8 mouse cellular contexts compared by ENCODE assay signal in genomic region chr2:4717769-4718661, GRCm38 (mm10). TPM values are rescaled to one million over a fixed set of nuclear protein-coding genes. Genes with fewer than 3 reads are reported as not detected.
DNase-seq lines count a peak whose midpoint lies in the region; ATAC-seq and TF ChIP-seq lines count a peak whose summit lies in the region.

Bend7 (plus strand) TSS chr2:4717831.

- no peak within 1 kb of the TSS for H3K27ac ChIP-seq in ES-E14 (ENCODE audit: insufficient read depth, low read depth, low read length, poor library complexity, severe bottlenecking)
- no peak within 1 kb of the TSS for H3K27ac ChIP-seq in forebrain, embryonic 11.5 days (ENCODE audit: low read depth, low read length)
- peak within 1 kb of the TSS; percentile 42 for H3K27ac ChIP-seq in stomach, embryonic 16.5 days (ENCODE audit: low read length)

- H3K4me1 ChIP-seq in ES-E14 (ENCODE audit: control insufficient read depth in 2 of 2, insufficient read depth in 2 of 2, low read length in 2 of 2, poor library complexity in 1 of 2) = peaks cover 0 to 4% of the 10 kb centered on the region in 2 experiments; a peak in 2 of 4 replicates
- peaks cover 3% of the 10 kb centered on the region; the same call in 1 of the 2 replicates for H3K4me1 ChIP-seq in forebrain, embryonic 11.5 days (replicated peaks; ENCODE audit: control insufficient read depth, insufficient read depth, low read length)
- H3K4me1 ChIP-seq in stomach, embryonic 16.5 days (ENCODE audit: control insufficient read depth, insufficient read depth, low read length) = peaks cover 3% of the 10 kb centered on the region; the same call in 1 of the 2 replicates

- no peaks in the 10 kb centered on the region for H3K9me3 ChIP-seq in ES-E14 (ENCODE audit: control insufficient read depth, insufficient read depth, low read depth, low read length)
- no peaks in the 10 kb centered on the region for H3K9me3 ChIP-seq in forebrain, embryonic 11.5 days (ENCODE audit: control insufficient read depth, low read length)
- no peaks in the 10 kb centered on the region for H3K9me3 ChIP-seq in stomach, embryonic 16.5 days (replicated peaks; ENCODE audit: control insufficient read depth, low read length)

- H3K9ac ChIP-seq in ES-E14 (ENCODE audit: insufficient read depth, low read depth, low read length, poor library complexity, severe bottlenecking) = peak within 1 kb of the TSS; percentile 87
- peak within 1 kb of the TSS; percentile 78 for H3K9ac ChIP-seq in forebrain, embryonic 11.5 days (ENCODE audit: low read length)
- peak within 1 kb of the TSS; percentile 81 for H3K9ac ChIP-seq in stomach, embryonic 16.5 days (ENCODE audit: low read length)

- 0% methylated on average over 112 of the region's 124 CpGs for WGBS in forebrain, embryonic 11.5 days
- under 1% methylated on average over 106 of the region's 124 CpGs for WGBS in stomach, embryonic 16.5 days

- no peaks in the 10 kb centered on the region for H3K36me3 ChIP-seq in ES-E14 (ENCODE audit: control insufficient read depth, insufficient read depth, low read length, poor library complexity, severe bottlenecking)
- H3K36me3 ChIP-seq in forebrain, embryonic 11.5 days (ENCODE audit: control insufficient read depth, insufficient read depth, low read length) = no peaks in the 10 kb centered on the region
- H3K36me3 ChIP-seq in stomach, embryonic 16.5 days (ENCODE audit: control insufficient read depth, insufficient read depth, low read length) = no peaks in the 10 kb centered on the region

- intact Hi-C loops in left cerebral cortex, postnatal 25 days (cut with DNase I) = no loop called here

- peak within 1 kb of the TSS; percentile 89 for H3K4me2 ChIP-seq in forebrain, embryonic 11.5 days (ENCODE audit: low read depth, low read length, severe bottlenecking)
- H3K4me2 ChIP-seq in stomach, embryonic 16.5 days (ENCODE audit: low read depth, low read length) = peak within 1 kb of the TSS; percentile 87

- in situ Hi-C loops in ES-E14 (cut with MboI; ENCODE audit: low sequenced_read_pairs in 2 of 2, unreplicated experiment in 2 of 2) = no loop called here

- peaks cover 4% of the 10 kb centered on the region; the same call in 1 of the 2 replicates for H3K27me3 ChIP-seq in forebrain, embryonic 11.5 days (ENCODE audit: control insufficient read depth, insufficient read depth, low read length)
- no peaks in the 10 kb centered on the region for H3K27me3 ChIP-seq in stomach, embryonic 16.5 days (ENCODE audit: control insufficient read depth, insufficient read depth, low read length)

- DNase-seq in ES-E14 (ENCODE audit: low read depth, low spot score) = no peak
- peak; percentile 56 to 70 for DNase-seq in adrenal gland, postnatal 36 days
- peak; percentile 75 for DNase-seq in forebrain, embryonic 11.5 days (ENCODE audit: low spot score)
- peak; percentile 40 for DNase-seq in heart, postnatal 4 days
- peak; percentile 7 to 8 for DNase-seq in left cerebral cortex, postnatal 25 days (ENCODE audit: low spot score in 2 of 2)
- no peak for DNase-seq in spleen, adult 12 weeks (ENCODE audit: low spot score)

- peak; percentile 75 for ATAC-seq in forebrain, embryonic 11.5 days (replicated peaks; ENCODE audit: low FRiP score)
- ATAC-seq in megakaryocyte progenitor cell, adult 5-6 weeks (replicated peaks; ENCODE audit: poor library complexity) = peak; percentile 26; the same call in 1 of the 2 replicates
- ATAC-seq in stomach, embryonic 16.5 days (ENCODE audit: insufficient read depth, low FRiP score) = peak; percentile 89

- H3K4me3 ChIP-seq in ES-E14 (ENCODE audit: insufficient read depth in 1 of 2, low read depth in 1 of 2, low read length in 2 of 2, poor library complexity in 1 of 2, severe bottlenecking in 1 of 2) = peak within 1 kb of the TSS; percentile 81 to 93
- H3K4me3 ChIP-seq in forebrain, embryonic 11.5 days (ENCODE audit: low read depth, low read length) = peak within 1 kb of the TSS; percentile 76
- peak within 1 kb of the TSS; percentile 72 for H3K4me3 ChIP-seq in stomach, embryonic 16.5 days (replicated peaks; ENCODE audit: low read length)

TF ChIP-seq in ES-E14, 5 proteins besides CTCF, POLR2A, EP300 and RAD21:
- TF ChIP-seq HCFC1 (IDR thresholded peaks at IDR 0.05; ENCODE audit: borderline replicate concordance, insufficient read depth, low read length) (0 out of 2 replicates have a peak, but pooled peaks have one; percentile 33), MAFK (IDR thresholded peaks at IDR 0.05; ENCODE audit: insufficient read depth, low read depth, low read length) (no peak)
TF ChIP-seq in ES-E14: peak in this region for 1.

RNA-seq across cellular contexts. Expression of gene Bend7, which starts in this region (rescaled TPM):
- total RNA-seq in ES-E14 (2012; rRNA removed) = 1.2 and 2.0 TPM in 2 replicates
- total RNA-seq in adrenal gland, postnatal 36 days (2021) = 10 to 100 TPM; 19.0 to 20.0 TPM
- polyA plus RNA-seq in forebrain, embryonic 11.5 days (2014; fragmentation: Nextera tagmentation; extraction: Ambion mirVana) = 2.4 and 3.4 TPM in 2 replicates
- 1 to 10 TPM; 5.8 to 6.0 TPM for total RNA-seq in heart, postnatal 4 days (2021)
- total RNA-seq in left cerebral cortex, postnatal 25 days (2021) = 1 to 10 TPM; 2.5 to 3.5 TPM
- total RNA-seq in megakaryocyte progenitor cell, adult 5-6 weeks (2015) = 0.59 and 0.64 TPM in 2 replicates
- total RNA-seq in megakaryocyte progenitor cell, adult 5-6 weeks (2017) = 0.10 TPM in 1 of 2 replicates, not detected in the other
- polyA plus RNA-seq in stomach, embryonic 16.5 days (2015; fragmentation: Nextera tagmentation; extraction: Ambion mirVana) = 2.9 and 3.6 TPM in 2 replicates

Comparison
In these comparisons a context has a peak if more than half of its experiments do, and no peak if none do; other contexts are left out.
1. Peak in ATAC-seq in megakaryocyte progenitor cell, adult 5-6 weeks; RNA of the gene not detected or under 1 TPM.
2. DNase-seq: peak in adrenal gland, postnatal 36 days (2 of 2), forebrain, embryonic 11.5 days (single experiment), heart, postnatal 4 days (single experiment) and left cerebral cortex, postnatal 25 days (2 of 2); none in ES-E14 (single experiment) and spleen, adult 12 weeks (single experiment).
3. ATAC-seq: peak in every context shown above with its lines; median percentile 89 in stomach, embryonic 16.5 days; 75 in forebrain, embryonic 11.5 days; 26 in megakaryocyte progenitor cell, adult 5-6 weeks.
4. Peak in every context shown above with its lines, with median percentiles within 50 percentile points of each other: H3K4me3 ChIP-seq and H3K9ac ChIP-seq.